Mouse (Mus musculus): ENCODE measurements around the gene Rnf186.
A peak's percentile ranks its signal among the peaks of the same experiment; 100 is the strongest.

Gene Rnf186

DNA sequence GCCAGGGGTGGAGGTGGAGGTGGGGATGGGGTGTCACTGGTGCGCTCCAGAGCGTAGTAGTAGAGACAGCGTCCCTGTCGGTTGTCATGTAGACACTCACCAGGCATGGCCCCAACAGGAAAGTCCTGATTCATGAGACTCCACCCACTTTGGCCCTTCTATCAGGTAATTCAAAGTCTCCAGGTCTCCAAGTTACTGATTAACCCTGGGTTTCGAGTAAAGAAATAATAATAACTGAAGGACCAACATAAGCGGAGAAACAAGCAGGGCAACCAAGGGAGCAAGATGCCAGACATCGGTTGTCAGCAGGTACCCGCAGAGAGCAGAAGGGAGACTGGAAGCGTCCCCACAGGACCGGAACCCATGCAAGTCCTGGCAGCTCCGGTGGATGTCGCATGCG, at the start of gene Rnf186:
Gene Rnf186 (plus strand): TSS at position 247 of the 400 bp plus-strand sequence.
- DNase-seq (ENCODE audit: low spot score) = peak; percentile 84

DNA sequence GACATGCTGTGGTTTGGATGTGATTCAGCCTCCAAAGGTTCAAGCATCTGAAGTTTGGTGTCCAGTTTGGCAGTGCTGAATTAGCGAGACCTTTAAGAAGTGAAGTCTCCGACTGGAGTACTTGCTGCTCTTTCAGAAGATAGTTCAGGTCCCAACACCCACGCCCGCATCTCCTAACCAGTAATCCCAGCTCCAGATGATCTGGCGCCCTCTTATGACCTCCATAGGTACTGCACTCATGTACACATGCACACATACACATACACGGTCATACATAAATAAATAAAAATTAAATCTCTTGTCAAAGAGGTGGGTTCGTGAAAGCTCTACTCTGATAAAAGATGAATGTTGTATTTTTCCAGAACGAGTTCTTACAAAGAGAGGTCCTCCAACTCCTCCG, 49.6 kb upstream of the Rnf186 start:
- DNase-seq (ENCODE audit: low spot score) = no peak

- no peak for DNase-seq (ENCODE audit: low spot score)
Measured at GRCm38 (mm10) chr4:138921254-138922130, 45.4 kb upstream of the Rnf186 start.

- DNase-seq (ENCODE audit: low spot score) = peak; percentile 96
Measured at GRCm38 (mm10) chr4:138922131-138922459, 44.8 kb upstream of the Rnf186 start.

DNA sequence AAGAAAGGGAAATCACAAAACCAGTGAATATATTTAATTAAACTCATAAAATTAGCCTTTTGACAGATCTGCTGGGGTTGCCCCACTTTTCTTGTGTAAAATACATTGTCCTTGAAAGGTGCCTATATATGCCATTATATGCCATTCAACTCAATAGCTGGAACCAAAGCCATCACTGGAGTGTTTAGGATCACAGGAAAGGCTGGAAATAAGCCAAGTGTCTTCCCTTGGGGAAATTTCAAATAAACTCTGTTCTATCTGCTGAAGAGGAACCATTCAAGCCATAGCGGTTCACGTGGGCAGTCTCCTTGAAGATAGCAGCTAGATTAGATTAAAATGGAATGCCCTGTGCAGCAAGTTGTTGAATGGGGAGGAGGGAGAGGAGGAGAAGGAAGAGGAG, 41.4 kb upstream of the Rnf186 start:
- DNase-seq (ENCODE audit: low spot score) = no peak

DNA sequence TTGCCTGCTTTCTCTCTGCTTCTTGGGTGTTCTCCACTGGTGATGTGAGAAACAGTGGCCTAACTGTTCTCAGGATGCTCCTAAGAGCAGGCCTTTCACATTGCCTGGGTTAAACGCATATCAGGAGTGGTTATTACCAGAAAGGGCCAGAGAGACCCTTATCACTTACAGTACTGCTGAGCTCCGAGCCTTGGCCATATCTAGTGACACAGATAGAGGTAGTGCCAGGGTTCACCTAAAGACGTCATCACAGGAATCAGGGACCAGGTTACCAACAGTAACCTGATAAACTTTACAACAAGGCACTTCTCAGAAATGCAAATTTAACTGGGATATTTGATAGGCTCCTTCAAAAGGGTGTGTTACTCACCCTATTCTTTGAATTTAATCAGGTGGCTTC, 33.0 kb upstream of the Rnf186 start:
- DNase-seq (ENCODE audit: low spot score) = no peak

DNA sequence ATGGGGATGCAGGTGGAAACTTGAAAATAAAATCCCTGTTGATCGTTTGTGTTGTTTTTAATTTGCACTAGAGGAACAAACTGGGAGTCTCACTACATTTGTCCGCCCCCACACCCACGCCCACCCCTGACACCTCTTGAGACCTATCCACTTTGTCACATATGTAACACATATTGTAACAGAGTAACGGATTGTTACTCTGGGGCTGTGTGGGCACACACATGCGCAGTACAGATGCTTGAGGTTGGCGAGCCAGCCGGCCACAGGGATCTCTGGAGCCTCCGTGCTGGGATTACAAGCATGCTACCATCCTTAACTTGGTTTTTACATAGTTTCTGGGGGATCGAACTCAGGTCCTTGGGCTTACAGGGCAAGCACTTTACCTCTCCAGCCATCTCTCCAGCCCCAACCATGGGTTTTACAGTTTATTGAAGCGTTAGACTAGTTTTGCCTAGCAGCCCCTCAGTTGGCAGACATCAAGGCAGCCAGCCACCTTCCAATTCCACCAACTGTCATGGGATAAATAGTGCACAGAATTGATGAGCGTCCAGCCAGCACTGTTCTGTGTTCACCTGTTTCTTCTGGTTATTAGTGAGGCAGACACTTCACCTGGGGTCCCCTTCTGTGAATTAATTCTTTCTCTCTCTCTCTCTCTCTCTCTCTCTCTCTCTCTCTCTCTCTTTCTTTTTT, 32.3 kb upstream of the Rnf186 start:
- no peak for DNase-seq (ENCODE audit: low spot score)

DNA sequence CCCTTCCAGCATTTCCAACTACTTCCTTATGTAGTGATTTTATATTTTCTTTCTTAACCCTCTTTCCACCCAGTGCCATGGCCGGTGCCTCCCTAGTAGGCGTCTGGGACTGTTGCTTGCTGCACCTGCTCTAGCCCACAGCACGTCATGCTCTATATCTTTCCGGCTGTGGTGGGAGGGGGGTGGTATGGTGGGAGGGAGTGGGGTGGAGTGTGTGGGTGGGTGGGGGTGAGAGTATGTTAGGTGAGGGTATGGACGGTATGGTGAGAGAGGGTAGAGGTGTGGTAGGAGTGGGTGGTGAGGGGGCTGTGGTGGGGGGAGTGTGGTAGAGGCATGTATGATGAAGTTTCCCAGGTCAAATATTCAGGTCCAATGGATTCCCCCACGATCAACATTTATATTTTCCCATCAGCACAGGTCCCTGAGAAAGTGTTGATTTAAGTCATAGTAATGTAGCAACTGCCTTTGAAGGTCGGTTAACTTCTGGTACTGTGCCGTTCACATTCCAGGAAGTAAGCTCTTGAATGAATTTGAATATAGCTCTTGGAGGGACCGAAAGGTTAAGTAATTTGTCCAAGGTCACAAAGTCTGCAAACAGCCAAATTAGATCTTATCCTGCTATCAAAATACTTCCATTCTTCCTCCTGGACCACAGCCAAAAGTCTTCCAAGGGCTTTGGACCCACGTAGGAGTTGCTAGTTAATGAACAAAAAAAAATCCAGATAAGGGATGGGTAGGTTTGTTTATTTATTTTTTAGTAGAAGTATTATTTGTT, 28.2 kb upstream of the Rnf186 start:
- DNase-seq (ENCODE audit: low spot score) = peak; percentile 78

- peak; percentile 92 for DNase-seq (ENCODE audit: low spot score)
Measured at GRCm38 (mm10) chr4:138939481-138939880, 27.4 kb upstream of the Rnf186 start.

- peak; percentile 54 for DNase-seq (ENCODE audit: low spot score)
Measured at GRCm38 (mm10) chr4:138941401-138941800, 25.5 kb upstream of the Rnf186 start.

DNA sequence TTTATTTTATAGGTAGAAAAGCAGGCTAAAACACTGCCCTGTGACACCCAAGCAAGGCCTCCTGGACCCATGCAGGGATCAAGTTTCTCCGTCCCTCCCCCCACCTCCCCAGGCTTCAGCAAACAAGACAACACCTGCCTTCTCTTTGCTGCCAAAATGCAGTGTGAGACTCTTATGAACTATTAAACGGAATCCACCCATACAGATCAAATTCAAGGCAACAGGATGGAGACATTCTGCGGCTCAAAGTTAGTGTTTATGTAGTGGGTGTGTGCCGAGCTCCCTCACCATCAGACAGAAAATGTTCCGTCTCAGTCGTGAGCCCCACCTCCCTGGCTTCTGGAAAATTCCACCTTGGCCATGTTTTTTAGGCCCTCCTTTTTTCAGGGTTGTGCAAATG, 24.9 kb upstream of the Rnf186 start:
- peak; percentile 61 for DNase-seq (ENCODE audit: low spot score)

GRCm38 (mm10) chr4:138943730-138944129, 23.2 kb upstream of the Rnf186 start:
- DNase-seq (ENCODE audit: low spot score) = peak; percentile 93

GRCm38 (mm10) chr4:138948257-138948656, 18.7 kb upstream of the Rnf186 start:
- DNase-seq (ENCODE audit: low spot score) = no peak

GRCm38 (mm10) chr4:138958612-138959011, 8.3 kb upstream of the Rnf186 start:
- no peak for DNase-seq (ENCODE audit: low spot score)

DNA sequence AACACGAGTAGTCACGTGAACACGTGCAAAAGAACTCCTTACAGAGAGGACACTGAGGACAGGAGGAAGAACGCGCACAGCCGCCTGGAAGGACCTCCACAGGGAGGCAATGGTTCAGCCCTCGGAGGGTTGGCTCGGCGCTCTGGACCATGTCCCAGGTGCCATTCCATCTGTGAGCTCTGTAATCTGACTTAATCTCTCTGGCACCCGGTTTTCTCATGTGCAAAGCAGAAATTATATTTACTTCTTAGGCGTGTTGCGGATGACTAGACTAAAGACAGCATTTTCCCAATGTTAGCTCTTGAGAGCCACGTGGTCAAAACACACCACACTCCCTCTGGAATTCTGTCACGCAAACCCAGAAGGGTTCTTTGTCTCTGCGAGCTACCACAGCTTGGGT, 7.8 kb upstream of the Rnf186 start:
- no peak for DNase-seq (ENCODE audit: low spot score)

- DNase-seq (ENCODE audit: low spot score) = no peak
Measured at GRCm38 (mm10) chr4:138959926-138960325, 7.0 kb upstream of the Rnf186 start.

DNA sequence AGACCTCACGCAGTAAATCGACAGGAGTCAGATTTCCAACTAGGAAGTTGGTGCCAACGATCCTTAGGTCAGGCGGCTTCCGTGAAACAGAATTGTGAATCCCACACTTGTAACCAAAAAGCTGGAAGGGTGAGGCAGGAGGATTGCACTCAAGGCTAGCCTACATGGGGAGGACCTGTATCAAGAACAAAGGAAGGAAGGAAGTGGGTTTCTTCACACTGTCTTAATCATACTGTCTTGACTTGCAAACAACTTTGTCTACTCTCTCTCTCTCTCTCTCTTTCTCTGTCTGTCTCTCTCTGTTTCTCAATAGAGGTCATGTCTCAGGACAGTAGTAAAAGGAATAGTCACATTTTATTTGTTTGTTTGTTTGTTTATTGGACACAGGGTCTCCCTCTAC, 4.2 kb upstream of the Rnf186 start:
- DNase-seq (ENCODE audit: low spot score) = no peak

- no peak for DNase-seq (ENCODE audit: low spot score)
Measured at GRCm38 (mm10) chr4:138965871-138966270, 1.0 kb upstream of the Rnf186 start.

GRCm38 (mm10) chr4:138967485-138967884, 573 bp downstream of the Rnf186 start:
- no peak for DNase-seq (ENCODE audit: low spot score)

- DNase-seq (ENCODE audit: low spot score) = peak; percentile 37
Measured at GRCm38 (mm10) chr4:138968772-138969556, 2.1 kb downstream of the Rnf186 start.

- peak; percentile 71 for DNase-seq (ENCODE audit: low spot score)
Measured at GRCm38 (mm10) chr4:138969736-138970135, 2.8 kb downstream of the Rnf186 start.

DNA sequence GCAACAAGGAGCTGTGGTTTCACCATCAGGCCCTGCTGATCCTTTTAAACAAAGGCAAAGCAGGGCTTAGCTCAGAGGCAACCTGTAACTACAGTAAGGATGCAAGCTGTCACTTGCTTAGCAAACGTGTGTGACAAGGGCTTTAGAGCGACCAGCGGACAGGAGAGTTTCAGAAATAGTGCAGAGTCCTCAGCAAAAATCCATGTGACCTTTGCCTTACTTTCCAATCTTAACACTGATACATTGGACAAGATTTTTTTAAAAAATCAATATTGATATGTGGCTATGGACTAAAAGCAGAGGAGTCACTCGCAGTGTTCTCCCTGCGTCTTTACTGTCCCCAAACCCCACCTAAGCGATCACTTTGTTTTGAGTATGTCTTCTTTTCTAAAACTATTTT, 4.5 kb downstream of the Rnf186 start:
- no peak for DNase-seq (ENCODE audit: low spot score)
